Mouse (Mus musculus) cortical plate, adult 2 months (tissue): ENCODE results near the gene 4930402H24Rik.

Experiments
- CTCF ChIP-seq: fragments of 200-500 bp; IDR thresholded peaks from 2 replicates; pipeline ENCODE4 v1.5.1; 2011; ENCODE audit warnings: mild to moderate bottlenecking, control low read depth, low read length; ENCODE audit not compliant: insufficient read depth; ENCODE audit errors: extremely low read depth
- POLR2A ChIP-seq: fragments of 200-500 bp; IDR thresholded peaks from 2 replicates; pipeline ENCODE4 v1.6.1; 2011; ENCODE audit warnings: mild to moderate bottlenecking, low read length, control low read depth; ENCODE audit not compliant: insufficient read depth; ENCODE audit errors: extremely low read depth

DNA sequence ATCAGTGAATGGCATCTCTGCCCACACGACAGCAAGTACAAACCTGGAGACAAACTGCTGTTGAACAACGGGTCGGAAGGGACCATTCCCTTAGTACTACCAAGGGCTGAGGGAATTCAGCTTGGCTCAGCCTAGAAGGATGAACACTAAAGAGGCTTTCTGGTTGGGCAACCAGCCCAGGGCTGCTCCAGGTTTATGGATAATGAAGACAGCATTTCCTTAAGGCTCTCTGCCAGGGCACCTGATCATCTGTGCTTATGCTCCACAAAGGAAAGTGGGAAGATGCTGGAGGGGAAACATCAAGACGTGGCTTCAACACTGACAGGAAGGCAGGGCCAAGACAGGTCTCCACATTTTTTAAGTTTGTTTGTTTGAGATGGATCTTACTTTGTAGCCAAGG is 181.8 kb downstream of the 4930402H24Rik start:
- TF ChIP-seq CTCF (no peak), POLR2A (no peak)
